Mouse (Mus musculus) cerebellum, adult 2 months (tissue): Measurements from ENCODE around the gene Hist1h3f. TPM values are rescaled to one million over a fixed set of nuclear protein-coding genes. Genes with fewer than 3 reads are reported as not detected.

Experiments
- DNase-seq, 2 experiments: peaks; one replicate each; pipeline ENCODE4 v3.0.0; 2021
- H3K27ac ChIP-seq: fragments of 200-500 bp; 2 replicates; pipeline ENCODE4 v1.5.1; 2012; ENCODE audit warnings: low read length, control low read depth, inconsistent platforms; ENCODE audit not compliant: insufficient read depth
- H3K27me3 ChIP-seq: fragments of 200-500 bp; 2 replicates; pipeline ENCODE4 v1.6.1; 2012; ENCODE audit warnings: inconsistent platforms, mild to moderate bottlenecking, low read length, moderate library complexity; ENCODE audit not compliant: control insufficient read depth, insufficient read depth
- H3K4me1 ChIP-seq: fragments of 200-500 bp; 2 replicates; pipeline ENCODE4 v1.6.1; 2011; ENCODE audit warnings: low read length; ENCODE audit not compliant: control insufficient read depth, insufficient read depth
- H3K4me3 ChIP-seq: fragments of 200-500 bp; replicated peaks from 2 replicates; pipeline ENCODE3; 2011; ENCODE audit warnings: mild to moderate bottlenecking, low read depth, low read length, control low read depth; ENCODE audit not compliant: insufficient read depth
- CTCF ChIP-seq: fragments of 200-500 bp; IDR thresholded peaks from 2 replicates; pipeline ENCODE4 v1.5.1; 2011; ENCODE audit warnings: low read depth, mild to moderate bottlenecking, control low read depth, low read length, moderate library complexity, borderline replicate concordance; ENCODE audit not compliant: insufficient read depth
- POLR2A ChIP-seq: fragments of 200-500 bp; IDR thresholded peaks from 2 replicates; pipeline ENCODE4 v1.6.1; 2011; ENCODE audit warnings: low read length, control low read depth, borderline replicate concordance; ENCODE audit not compliant: insufficient read depth
- WGBS: fragments of 180-500 bp; shearing (Covaris S2); methylation state at CpG from one replicate; pipeline ENCODE4 v1.1.7; 2018; 5-methylcytosine and 5-hydroxymethylcytosine counted together
- polyA plus RNA-seq: library from polyadenylated mRNA; depleted of rRNA; stranded (reverse); fragments of >200 nt; gene quantifications from 2 replicates; pipeline ENCODE4 v1.2.3, GENCODE M21; 2012

Gene Hist1h3f
- polyA plus RNA-seq, 1 experiment = 0.33 TPM

DNA sequence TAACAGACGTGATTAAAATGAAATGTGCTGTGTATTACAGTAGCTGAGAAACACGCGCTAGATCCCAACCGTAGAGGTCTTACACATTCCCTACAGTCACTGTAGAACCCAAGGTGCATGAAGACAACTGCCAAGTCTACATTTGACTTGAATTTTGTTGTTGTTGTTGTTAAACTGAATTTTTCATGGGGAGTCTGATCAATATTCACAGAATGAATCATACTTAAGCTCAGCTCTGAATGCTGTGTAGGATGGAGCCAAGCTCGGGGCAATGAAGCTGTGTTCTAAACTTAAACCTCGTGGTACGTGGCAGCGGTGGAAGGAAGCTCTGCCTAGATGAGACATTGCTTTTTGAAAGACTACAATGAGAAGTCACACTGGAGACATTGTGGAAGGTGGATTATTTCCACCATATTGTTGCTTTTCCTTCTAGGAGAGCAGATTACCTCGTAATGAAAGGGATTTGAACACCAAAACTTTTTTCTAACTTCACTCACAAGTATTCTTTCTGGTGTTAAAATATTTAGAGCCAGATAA lies 41.8 kb upstream of the Hist1h3f start:
- Histone ChIP-seq H3K27me3 (no peaks in the 10 kb centered on the region; the same call in 1 of the 2 replicates), H3K4me1 (no peaks in the 10 kb centered on the region), H3K4me3 (no peak overlapping the region), H3K27ac (no peak overlapping the region)
- no peak for DNase-seq
- WGBS = 66% methylated on average over 9 of the region's 9 CpGs
- TF ChIP-seq CTCF (no peak), POLR2A (no peak)

DNA sequence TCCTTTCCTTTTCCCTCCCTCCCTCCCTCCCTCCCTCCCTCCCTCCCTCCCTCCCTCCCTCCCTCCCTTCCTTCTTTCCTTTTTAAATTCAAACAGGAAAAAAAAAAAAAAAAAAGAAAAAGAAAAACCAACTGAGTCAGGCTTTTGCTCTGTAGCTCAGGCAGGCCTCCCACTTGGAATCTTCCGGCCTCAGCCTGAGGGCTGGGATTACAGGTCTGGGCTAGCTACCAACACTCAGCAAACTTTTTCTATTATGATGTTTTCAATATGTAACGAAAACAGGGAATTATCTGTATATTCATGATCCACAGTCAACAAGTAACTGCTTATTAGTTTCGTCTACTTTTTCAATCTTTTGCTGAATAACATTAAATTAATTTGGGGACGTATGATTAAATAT lies 40.9 kb upstream of the Hist1h3f start:
- TF ChIP-seq POLR2A (no peak), CTCF (no peak)
- H3K27ac ChIP-seq = no peak overlapping the region
- DNase-seq = no peak
- no peak overlapping the region for H3K4me3 ChIP-seq
- no peaks in the 10 kb centered on the region; the same call in 1 of the 2 replicates for H3K27me3 ChIP-seq
- no peaks in the 10 kb centered on the region for H3K4me1 ChIP-seq
- WGBS = 75% methylated on average over 4 of the region's 4 CpGs

DNA sequence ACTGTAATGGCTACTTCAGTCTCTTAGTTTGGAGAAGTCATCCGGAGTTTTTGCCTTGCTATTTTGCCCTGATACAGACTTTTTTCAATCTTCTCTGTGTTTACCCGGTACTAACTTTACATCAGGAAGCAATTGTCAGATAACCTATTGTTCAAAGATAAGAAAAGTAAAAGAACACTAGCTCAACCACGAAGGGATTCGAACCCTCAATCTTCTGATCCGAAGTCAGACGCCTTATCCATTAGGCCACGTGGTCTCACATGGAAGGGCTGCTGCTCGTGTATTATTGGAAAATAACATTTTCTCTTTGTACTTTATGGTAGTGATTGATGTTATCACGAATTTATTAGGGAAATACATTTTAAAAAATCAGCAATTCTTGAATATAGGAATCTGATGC lies 40.1 kb upstream of the Hist1h3f start:
- TF ChIP-seq POLR2A = no peak
- TF ChIP-seq CTCF = no peak
- Histone ChIP-seq H3K4me3 (no peak overlapping the region), H3K27ac (no peak overlapping the region), H3K4me1 (no peaks in the 10 kb centered on the region), H3K27me3 (no peaks in the 10 kb centered on the region; the same call in 1 of the 2 replicates)
- peak; percentile 38 for DNase-seq
- WGBS = 8% methylated on average over 9 of the region's 9 CpGs

DNA sequence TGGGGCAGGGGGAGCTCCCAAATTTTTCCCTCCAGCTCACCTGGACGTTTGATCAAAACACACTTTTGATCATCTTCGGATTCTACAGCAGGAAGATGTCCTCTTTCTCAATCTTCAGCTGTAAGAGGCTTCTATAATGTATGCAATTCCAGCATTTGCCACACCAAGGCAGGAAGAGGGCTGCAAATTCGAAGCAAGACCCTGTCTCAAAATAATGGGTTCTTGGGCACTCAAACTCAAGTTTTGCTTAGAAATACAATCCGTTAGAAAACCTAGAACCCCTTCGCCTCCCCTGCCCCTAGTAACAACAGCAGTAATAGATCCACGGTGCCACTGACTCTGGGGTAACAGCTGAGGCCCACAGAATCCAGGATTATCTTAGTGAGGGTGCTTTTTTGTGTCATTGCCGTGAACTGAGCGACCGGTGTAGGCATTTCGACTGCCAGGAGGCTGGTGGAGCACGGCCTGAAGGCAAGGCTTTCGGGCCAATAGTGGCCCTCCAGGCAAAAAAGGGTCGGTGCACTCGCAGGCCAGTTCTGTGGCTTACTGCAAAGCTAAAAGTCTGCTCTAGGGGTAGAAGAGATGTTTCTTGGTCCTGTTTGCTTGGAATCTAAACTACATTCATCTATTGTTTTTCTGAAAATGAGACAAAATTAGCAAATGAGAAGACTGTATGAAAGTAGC lies 38.0 kb upstream of the Hist1h3f start:
- DNase-seq = no peak
- 33% methylated on average over 14 of the region's 14 CpGs for WGBS
- no peak overlapping the region for H3K4me3 ChIP-seq
- no peaks in the 10 kb centered on the region for H3K27me3 ChIP-seq
- no peak for TF ChIP-seq POLR2A
- TF ChIP-seq CTCF = no peak
- H3K27ac ChIP-seq = no peak overlapping the region
- H3K4me1 ChIP-seq = no peaks in the 10 kb centered on the region

- H3K27ac ChIP-seq = no peak overlapping the region
- peak in 1 of 2 experiments; percentile 27 for DNase-seq
- 47% methylated on average over 13 of the region's 13 CpGs for WGBS
- H3K27me3 ChIP-seq = no peaks in the 10 kb centered on the region
- no peak overlapping the region for H3K4me3 ChIP-seq
- no peaks in the 10 kb centered on the region for H3K4me1 ChIP-seq
- TF ChIP-seq CTCF = no peak
- no peak for TF ChIP-seq POLR2A
These were observed 37.5 kb upstream of the Hist1h3f start for GRCm38 (mm10) chr13:23506351-23506750.

GRCm38 (mm10) chr13:23506819-23507515 lies 36.9 kb upstream of the Hist1h3f start:
- no peaks in the 10 kb centered on the region for H3K4me1 ChIP-seq
- WGBS = 59% methylated on average over 14 of the region's 14 CpGs
- H3K27me3 ChIP-seq = no peaks in the 10 kb centered on the region
- H3K4me3 ChIP-seq = no peak overlapping the region
- DNase-seq = no peak
- no peak overlapping the region for H3K27ac ChIP-seq
- no peak for TF ChIP-seq POLR2A
- TF ChIP-seq CTCF = no peak

- DNase-seq = no peak
- no peaks in the 10 kb centered on the region for H3K4me1 ChIP-seq
- H3K27ac ChIP-seq = no peak overlapping the region
- H3K4me3 ChIP-seq = no peak overlapping the region
- TF ChIP-seq POLR2A (no peak), CTCF (no peak)
- WGBS = 54% methylated on average over 1 of the region's 1 CpGs
- no peaks in the 10 kb centered on the region for H3K27me3 ChIP-seq
These were observed 33.7 kb upstream of the Hist1h3f start for GRCm38 (mm10) chr13:23510127-23510526.
